Mouse (Mus musculus) gastrocnemius, adult 8-10 months (tissue): ENCODE results near the gene Tctex1d4. TPM values are rescaled to one million over a fixed set of nuclear protein-coding genes. Genes with fewer than 3 reads are reported as not detected.

Experiments used
- DNase-seq, 2 experiments: peaks; one replicate each; pipeline ENCODE4 v3.0.0; 2022; ENCODE audit warnings: low spot score in 2 of 2
- total RNA-seq, 4 experiments: library from RNA; stranded (reverse); gene quantifications; 2 replicates each; pipeline ENCODE4 v1.2.4; 2022

The Tctex1d4 gene
- total RNA-seq = not detected

- DNase-seq = no peak
These were observed at the start of gene Tctex1d4 for GRCm38 (mm10) chr4:117126675-117127290. Tctex1d4 (plus strand) TSS chr4:117126794.

- no peak for DNase-seq
These were observed 38.5 kb upstream of the Tctex1d4 start for GRCm38 (mm10) chr4:117087948-117088640.

DNA sequence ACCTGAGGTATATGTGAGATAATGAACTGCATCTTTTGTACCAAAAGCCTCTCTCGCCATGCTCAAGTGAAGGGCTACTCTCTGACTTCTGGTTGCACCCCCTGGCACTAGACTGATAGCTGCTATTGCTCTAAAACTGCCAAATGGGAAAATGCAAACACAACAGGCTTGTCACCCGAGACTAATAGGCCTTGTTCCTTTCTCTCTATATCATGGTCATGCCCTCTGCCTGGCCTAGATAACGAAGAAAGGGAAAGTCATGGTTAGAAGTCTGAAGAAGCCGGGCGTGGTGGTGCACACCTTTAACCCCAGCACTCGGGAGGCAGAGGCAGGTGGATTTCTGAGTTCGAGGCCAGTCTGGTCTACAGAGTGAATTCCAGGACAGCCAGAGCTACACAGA lies 36.0 kb upstream of the Tctex1d4 start:
- DNase-seq = no peak

- no peak for DNase-seq
These were observed 31.8 kb upstream of the Tctex1d4 start for GRCm38 (mm10) chr4:117094626-117095361.

DNA sequence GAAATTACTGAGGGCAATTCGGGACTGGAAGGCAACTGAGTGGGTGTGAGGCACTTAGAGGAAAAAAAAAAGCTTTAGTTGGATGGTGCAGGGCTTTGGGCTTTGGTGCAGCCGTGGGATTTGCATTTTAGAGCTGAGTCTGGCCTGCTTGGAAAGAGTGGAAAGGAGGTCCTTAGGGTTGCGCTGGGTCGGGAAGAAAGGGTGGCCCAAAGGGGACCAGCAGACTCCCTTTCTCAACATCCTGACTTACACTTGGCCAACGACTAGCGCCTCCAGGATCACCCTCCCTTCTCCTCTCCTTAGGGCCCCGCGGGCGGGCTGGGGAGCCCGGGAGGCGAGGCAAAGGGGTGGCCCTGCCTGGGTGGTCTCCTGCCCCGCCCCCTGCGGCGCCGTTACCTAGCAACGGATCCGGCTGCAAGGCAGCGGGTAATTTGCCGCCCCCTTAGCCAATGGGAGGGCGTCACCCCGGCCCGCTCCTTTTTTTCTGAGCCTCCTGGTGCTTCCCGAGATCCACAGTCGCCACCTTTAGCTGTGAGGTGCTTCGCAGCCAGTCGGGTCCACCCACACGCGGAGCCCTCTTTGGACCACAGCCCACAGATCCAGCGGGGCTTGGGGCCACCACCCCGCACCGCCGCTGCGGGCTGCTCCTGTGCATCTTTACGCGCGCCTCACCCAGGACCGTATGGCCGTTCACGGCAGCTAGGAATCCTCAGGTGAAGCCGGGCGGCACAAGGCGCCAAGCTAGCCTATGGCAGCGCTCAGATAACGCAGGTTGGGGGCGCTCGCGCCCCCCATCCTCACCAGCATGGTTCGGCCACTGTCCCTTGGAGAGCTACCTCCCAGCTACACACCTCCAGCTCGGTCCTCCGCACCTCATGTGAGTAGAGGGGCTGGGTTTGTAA lies 30.8 kb upstream of the Tctex1d4 start, which contains the start of gene Ptch2:
TSS of gene Ptch2 (plus strand) at position 525 of the 902 bp plus-strand sequence.
- peak; percentile 57 to 73 for DNase-seq

DNA sequence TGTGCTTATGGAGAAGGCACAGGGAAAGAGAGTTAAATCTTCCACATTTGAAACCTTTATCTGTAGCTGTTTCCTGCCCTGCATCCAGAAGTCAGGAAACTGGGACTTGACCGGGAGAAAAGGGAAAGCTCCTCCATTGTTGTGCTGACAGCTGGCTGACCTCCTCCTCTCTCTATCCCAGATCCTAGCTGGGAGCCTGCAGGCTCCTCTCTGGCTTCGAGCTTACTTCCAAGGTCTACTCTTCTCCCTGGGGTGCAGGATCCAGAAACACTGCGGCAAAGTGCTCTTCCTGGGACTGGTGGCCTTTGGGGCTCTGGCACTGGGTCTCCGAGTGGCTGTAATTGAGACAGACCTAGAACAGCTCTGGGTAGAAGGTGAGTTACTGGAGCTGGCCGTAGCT lies 29.9 kb upstream of the Tctex1d4 start:
- DNase-seq = no peak

DNA sequence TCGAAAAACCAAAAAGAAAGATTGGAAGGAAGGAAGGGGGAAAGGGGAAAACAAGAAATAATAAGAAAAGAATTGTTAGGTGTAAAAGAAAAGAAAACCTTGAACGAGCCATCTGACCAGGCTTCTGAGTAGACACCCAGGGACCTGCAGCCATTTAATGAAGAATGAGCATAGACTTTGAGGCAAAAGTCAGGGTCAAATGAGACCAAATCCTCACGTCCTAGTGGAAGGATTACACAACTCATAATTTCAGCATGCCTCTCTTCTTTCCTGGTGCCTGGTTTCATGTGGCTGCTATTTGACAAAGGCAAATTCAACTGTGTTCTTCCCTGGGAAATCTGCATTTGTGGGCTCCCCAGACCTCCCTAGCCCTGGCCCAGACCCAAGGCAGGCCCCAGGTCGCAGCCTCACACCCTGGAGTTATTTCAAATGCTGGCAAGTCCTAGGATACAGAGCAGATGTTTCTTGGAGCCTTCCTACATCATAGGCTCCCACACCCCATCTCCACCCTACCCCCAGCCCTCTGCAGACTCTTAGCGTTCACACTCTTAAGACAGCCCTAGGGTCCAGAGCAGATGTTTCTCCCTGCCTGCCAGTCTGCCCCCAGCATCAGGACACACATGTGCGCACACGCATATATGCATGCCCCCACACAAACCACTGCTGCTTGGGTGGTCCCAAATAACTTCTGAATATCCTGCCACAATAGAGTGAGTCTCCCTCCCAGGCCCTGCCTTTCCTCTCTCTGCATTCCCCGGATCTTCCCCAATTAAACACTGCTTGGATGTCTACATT lies 28.4 kb upstream of the Tctex1d4 start:
- no peak for DNase-seq

DNA sequence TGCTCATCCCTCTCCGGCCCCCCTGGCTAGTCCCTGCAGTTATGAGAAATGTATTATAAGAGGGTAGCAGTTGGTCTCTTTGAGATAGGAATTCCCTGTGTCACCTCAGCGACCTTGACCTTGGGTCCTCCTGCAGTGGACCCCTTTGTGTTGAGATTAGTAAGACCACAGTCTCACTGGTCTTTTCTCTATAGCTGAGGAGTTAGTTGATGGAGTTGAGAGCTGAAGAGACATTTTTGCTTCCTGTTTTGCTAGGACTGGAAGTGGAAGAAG lies 27.9 kb upstream of the Tctex1d4 start:
- DNase-seq = no peak

DNA sequence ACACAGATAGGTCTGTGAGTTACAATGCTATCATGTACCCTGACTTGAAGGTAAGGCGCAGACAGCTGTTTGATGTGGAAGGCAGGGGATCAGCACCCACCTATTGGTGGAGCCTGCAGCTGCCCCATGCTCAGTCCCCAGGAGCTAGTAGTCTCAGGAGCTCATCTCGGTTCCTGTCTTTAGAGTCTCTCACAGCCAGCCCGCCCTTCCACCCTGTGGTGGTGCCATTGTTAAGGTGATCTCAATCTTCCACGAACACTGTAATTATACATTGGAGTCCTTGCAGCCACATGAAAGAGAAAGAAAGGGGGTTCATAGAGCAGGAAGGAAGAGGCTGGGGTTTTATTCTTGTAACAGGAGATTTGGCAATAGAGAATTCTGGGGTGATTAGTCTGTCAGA lies 26.6 kb upstream of the Tctex1d4 start:
- no peak for DNase-seq

- DNase-seq = no peak
These were observed 25.4 kb upstream of the Tctex1d4 start for GRCm38 (mm10) chr4:117101218-117101617.

DNA sequence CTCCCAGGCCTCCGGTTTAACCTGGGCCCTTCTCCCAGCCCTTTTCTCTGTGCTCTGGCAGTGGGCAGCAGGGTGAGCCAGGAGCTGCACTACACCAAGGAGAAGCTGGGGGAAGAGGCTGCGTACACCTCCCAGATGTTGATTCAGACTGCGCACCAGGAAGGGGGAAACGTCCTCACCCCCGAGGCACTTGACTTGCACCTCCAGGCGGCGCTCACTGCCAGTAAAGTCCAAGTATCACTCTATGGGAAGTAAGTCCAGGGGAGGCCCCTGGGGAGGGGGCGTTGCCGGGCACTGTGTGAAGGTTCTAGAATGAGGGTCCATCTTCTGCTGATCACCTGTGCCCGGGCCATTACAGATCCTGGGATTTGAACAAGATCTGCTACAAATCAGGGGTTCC lies 21.9 kb upstream of the Tctex1d4 start:
- DNase-seq = no peak

- no peak for DNase-seq
These were observed 21.5 kb upstream of the Tctex1d4 start for GRCm38 (mm10) chr4:117105127-117105526.

- DNase-seq = no peak
These were observed 18.6 kb upstream of the Tctex1d4 start for GRCm38 (mm10) chr4:117107813-117108523.

- no peak for DNase-seq
These were observed 18.1 kb upstream of the Tctex1d4 start for GRCm38 (mm10) chr4:117108524-117108849.

DNA sequence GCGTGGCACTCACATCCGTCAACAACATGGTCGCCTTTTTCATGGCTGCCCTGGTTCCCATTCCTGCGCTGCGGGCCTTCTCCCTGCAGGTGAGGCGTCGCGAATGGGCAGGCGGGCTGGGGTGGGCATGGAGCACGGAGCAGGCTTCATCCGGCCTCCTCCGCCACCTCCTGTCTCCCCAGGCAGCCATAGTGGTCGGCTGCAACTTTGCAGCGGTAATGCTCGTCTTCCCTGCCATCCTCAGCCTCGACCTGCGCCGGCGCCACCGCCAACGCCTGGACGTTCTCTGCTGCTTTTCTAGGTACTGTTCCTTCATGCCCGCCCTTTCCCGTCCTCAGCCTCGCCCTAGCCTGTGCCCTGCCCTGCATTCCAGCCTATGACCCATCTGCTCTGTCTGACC lies 17.3 kb upstream of the Tctex1d4 start:
- DNase-seq = no peak

DNA sequence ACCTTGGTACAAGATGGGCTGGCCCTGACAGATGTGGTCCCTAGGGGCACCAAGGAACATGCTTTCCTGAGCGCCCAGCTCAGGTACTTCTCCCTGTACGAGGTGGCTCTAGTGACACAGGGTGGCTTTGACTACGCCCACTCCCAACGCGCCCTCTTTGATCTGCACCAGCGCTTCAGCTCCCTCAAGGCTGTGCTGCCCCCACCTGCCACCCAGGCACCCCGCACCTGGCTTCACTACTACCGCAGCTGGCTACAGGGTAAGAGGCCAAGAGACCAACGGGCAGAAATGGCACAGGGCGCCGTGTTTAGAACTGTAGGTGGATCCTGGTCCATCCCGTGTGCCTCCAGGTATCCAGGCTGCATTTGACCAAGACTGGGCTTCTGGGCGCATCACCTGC lies 16.3 kb upstream of the Tctex1d4 start:
- DNase-seq = no peak

GRCm38 (mm10) chr4:117110985-117111384 lies 15.6 kb upstream of the Tctex1d4 start:
- DNase-seq = no peak

GRCm38 (mm10) chr4:117113237-117113636 lies 13.4 kb upstream of the Tctex1d4 start:
- DNase-seq = no peak

- no peak for DNase-seq
These were observed 11.0 kb upstream of the Tctex1d4 start for GRCm38 (mm10) chr4:117115592-117115991.

DNA sequence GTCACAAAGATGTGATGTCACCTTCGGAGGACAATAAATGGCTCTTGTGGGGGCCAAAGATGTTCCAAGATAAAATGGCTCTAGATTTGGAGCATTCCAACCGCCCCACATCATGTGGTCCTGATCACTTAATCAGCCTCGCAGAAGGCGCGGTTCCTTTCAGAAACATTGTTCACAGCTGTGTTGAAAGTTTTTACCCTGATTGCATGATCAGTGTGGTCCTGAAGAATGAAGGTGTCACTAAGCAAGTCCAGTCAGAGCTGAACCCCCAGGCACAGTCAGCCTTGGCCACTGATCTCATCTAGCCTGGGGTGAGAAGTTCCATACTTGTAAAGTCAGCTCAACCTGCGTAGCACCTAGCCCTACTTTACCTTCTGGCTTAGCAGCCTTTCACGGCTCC lies 8.7 kb upstream of the Tctex1d4 start:
- no peak for DNase-seq
